Mouse (Mus musculus) thymus, adult 2 months (tissue): ENCODE results near the gene Espnl.

Experiments
- CTCF ChIP-seq: fragments of 200-500 bp; IDR thresholded peaks from 2 replicates; pipeline ENCODE4 v1.5.1; 2012; ENCODE audit warnings: mild to moderate bottlenecking, control low read depth, low read length, moderate library complexity, borderline replicate concordance; ENCODE audit not compliant: control insufficient read depth, poor library complexity, insufficient read depth; ENCODE audit errors: extremely low read depth
- POLR2A ChIP-seq: fragments of 200-500 bp; IDR thresholded peaks from 2 replicates; pipeline ENCODE4 v1.6.1; 2012; ENCODE audit warnings: mild to moderate bottlenecking, low read length, control low read depth, moderate library complexity; ENCODE audit not compliant: control insufficient read depth, poor library complexity, insufficient read depth; ENCODE audit errors: extremely low read depth

DNA sequence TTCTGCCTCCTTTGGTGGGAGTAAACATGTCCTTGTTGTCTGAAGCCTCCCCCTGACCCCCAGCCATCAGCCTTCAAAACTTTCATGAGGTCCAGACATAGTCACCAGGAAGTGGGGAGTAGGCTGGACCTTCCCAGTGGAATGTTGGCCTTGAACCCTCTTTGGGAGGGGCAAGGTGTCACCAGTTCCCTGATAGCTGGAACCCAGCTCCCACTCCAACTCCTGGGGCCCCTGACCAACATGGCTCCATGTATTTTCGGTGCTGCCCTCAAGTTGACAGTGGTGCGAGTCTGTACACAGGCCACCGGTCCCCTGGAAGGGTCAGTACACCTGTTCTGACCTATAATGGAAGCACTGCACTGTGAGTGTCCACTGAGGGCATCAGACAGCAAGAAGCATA is 45.4 kb downstream of the Espnl start:
- TF ChIP-seq CTCF (no peak), POLR2A (no peak)
